Mouse (Mus musculus) cerebellum, adult 2 months (tissue): ENCODE measurements around the gene Gpt2.

Experiments used
- CTCF ChIP-seq: fragments of 200-500 bp; IDR thresholded peaks from 2 replicates; pipeline ENCODE4 v1.5.1; 2011; ENCODE audit warnings: low read depth, mild to moderate bottlenecking, control low read depth, low read length, moderate library complexity, borderline replicate concordance; ENCODE audit not compliant: insufficient read depth
- POLR2A ChIP-seq: fragments of 200-500 bp; IDR thresholded peaks from 2 replicates; pipeline ENCODE4 v1.6.1; 2011; ENCODE audit warnings: low read length, control low read depth, borderline replicate concordance; ENCODE audit not compliant: insufficient read depth

GRCm38 (mm10) chr8:85466056-85466455 is 26.3 kb upstream of the Gpt2 start:
- TF ChIP-seq CTCF, result no peak
- TF ChIP-seq POLR2A, result no peak
